Mouse (Mus musculus) liver, embryonic 12.5 days (tissue): ENCODE results near the gene Ctnna3. TPM values are rescaled to one million over a fixed set of nuclear protein-coding genes. Genes with fewer than 3 reads are reported as not detected.
"Not testable (repeated sequence)": the region's sequence is repeated elsewhere in the genome, so short reads cannot be mapped to it uniquely, and the experiment has no call there.

Source experiments
- ATAC-seq: fragments of 200-750 bp; cut with Nextera tagmentation; 2 replicates; pipeline ENCODE4 v1.8.0; 2017; ENCODE audit warnings: moderate number of reproducible peaks, mild to moderate bottlenecking, moderate library complexity
- H3K27ac ChIP-seq: fragments of 300-500 bp; sonication (generic); 2 replicates; pipeline ENCODE4 v1.5.1; 2016; ENCODE audit warnings: mild to moderate bottlenecking
- H3K27me3 ChIP-seq: fragments of 300-500 bp; sonication (generic); replicated peaks from 2 replicates; pipeline ENCODE4 v1.6.1; 2016; ENCODE audit warnings: mild to moderate bottlenecking, moderate library complexity
- H3K36me3 ChIP-seq: fragments of 300-500 bp; sonication (generic); 2 replicates; pipeline ENCODE4 v1.6.1; 2016; ENCODE audit warnings: mild to moderate bottlenecking, moderate library complexity
- H3K4me1 ChIP-seq: fragments of 300-500 bp; sonication (generic); 2 replicates; pipeline ENCODE4 v1.6.1; 2016
- H3K4me2 ChIP-seq: fragments of 300-500 bp; sonication (generic); 2 replicates; pipeline ENCODE4 v1.6.1; 2016; ENCODE audit warnings: mild to moderate bottlenecking, moderate library complexity
- H3K4me3 ChIP-seq: fragments of 300-500 bp; sonication (generic); 2 replicates; pipeline ENCODE4 v1.5.1; 2016; ENCODE audit warnings: mild to moderate bottlenecking, moderate library complexity
- H3K9ac ChIP-seq: fragments of 300-500 bp; sonication (generic); 2 replicates; pipeline ENCODE4 v1.6.1; 2016; ENCODE audit warnings: mild to moderate bottlenecking, moderate library complexity
- H3K9me3 ChIP-seq: fragments of 300-500 bp; sonication (generic); replicated peaks from 2 replicates; pipeline ENCODE4 v1.6.1; 2016; ENCODE audit warnings: mild to moderate bottlenecking, moderate library complexity
- WGBS: fragments of 180-500 bp; shearing (Covaris S2); methylation state at CpG from one replicate; pipeline ENCODE4 v1.1.7; 2016; ENCODE audit not compliant: insufficient replicate concordance; 5-methylcytosine and 5-hydroxymethylcytosine counted together
- polyA plus RNA-seq: library from polyadenylated mRNA; unstranded; fragments of >200 nt; fragmentation: Nextera tagmentation; extraction: Ambion mirVana; gene quantifications from 2 replicates; pipeline ENCODE4 v1.2.1, GENCODE M21; 2016

Ctnna3 gene
- 0.05 and 0.08 TPM in 2 replicates for polyA plus RNA-seq

- H3K4me2 ChIP-seq, result peak within 1 kb of the TSS; percentile 78
- no peaks in the 10 kb centered on the region for H3K27me3 ChIP-seq
- H3K9me3 ChIP-seq, result no peaks in the 10 kb centered on the region
- peak within 1 kb of the TSS; percentile 86 for H3K9ac ChIP-seq
- ATAC-seq, result peak; percentile 93
- peak within 1 kb of the TSS; percentile 86 for H3K4me3 ChIP-seq
- peaks cover 30% of the 10 kb centered on the region for H3K4me1 ChIP-seq
- WGBS, result under 1% methylated on average over 55 of the region's 55 CpGs
- no peaks in the 10 kb centered on the region for H3K36me3 ChIP-seq
- H3K27ac ChIP-seq, result peak within 1 kb of the TSS; percentile 85
These were observed at the start of gene Ctnna3 for GRCm38 (mm10) chr10:63429785-63430305. TSS of gene Ctnna3 (plus strand) at chr10:63430098.

DNA sequence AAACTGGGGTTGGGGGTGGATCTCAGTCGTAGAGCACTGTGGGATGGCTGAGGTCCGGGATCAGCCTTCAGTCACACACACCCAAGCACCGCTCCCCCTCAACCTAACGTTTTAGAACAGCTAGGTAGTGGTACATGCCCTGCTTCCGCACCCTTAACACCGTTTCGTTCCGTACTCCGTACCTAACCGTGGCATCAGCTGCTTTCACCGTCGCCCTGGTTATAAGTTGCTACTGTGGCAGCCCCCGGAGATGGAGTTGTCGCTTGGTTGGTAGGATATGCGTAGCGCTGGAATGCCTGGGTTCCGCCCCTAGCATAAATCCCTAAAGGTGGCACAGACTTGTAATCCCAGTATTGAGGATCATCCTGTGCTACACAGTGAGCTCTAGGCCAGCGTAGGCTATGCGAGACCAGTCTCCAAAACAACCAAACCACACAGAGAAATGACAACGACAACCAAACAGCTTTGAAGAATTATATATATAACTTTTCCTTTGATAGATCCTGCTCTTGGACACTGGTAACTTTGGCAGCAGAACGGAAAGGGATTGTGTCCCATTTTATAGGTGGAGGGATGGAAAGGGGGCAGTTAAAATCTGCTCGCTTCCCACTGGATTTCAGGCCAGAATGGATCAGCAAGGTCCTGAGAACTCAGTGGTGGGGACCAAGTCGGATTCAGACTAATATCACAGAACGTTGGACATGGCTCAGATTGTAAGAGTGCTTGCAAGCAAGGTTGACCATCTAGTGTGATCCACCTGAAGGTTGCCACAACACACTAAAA is 48.2 kb upstream of the Ctnna3 start, which contains the start of gene Sirt1:
TSS of gene Sirt1 (minus strand) at position 207 of the 783 bp plus-strand sequence.
- whole genome bisulfite sequencing, result 8% methylated on average over 24 of the region's 24 CpGs
- H3K27me3 ChIP-seq, result no peaks in the 10 kb centered on the region; the same call in 1 of the 2 replicates
- H3K4me2 ChIP-seq, result peak within 1 kb of the TSS; percentile 88
- ATAC-seq, result no peak
- H3K4me1 ChIP-seq, result peaks cover 16% of the 10 kb centered on the region
- no peaks in the 10 kb centered on the region for H3K36me3 ChIP-seq
- H3K4me3 ChIP-seq, result peak within 1 kb of the TSS; percentile 67
- H3K9me3 ChIP-seq, result no peaks in the 10 kb centered on the region
- peak within 1 kb of the TSS; percentile 72 for H3K9ac ChIP-seq
- no peak within 1 kb of the TSS for H3K27ac ChIP-seq

GRCm38 (mm10) chr10:63382372-63383279 is 47.3 kb upstream of the Ctnna3 start, which contains the start of gene Dnajc12:
TSS of gene Dnajc12 (plus strand) at chr10:63382443.
- H3K27ac ChIP-seq, result no peak within 1 kb of the TSS
- peak within 1 kb of the TSS; percentile 72 for H3K9ac ChIP-seq
- H3K9me3 ChIP-seq, result no peaks in the 10 kb centered on the region
- H3K4me3 ChIP-seq, result peak within 1 kb of the TSS; percentile 67
- H3K4me1 ChIP-seq, result peaks cover 24% of the 10 kb centered on the region
- H3K4me2 ChIP-seq, result peak within 1 kb of the TSS; percentile 88
- no peaks in the 10 kb centered on the region for H3K36me3 ChIP-seq
- H3K27me3 ChIP-seq, result no peaks in the 10 kb centered on the region; the same call in 1 of the 2 replicates
- under 1% methylated on average over 28 of the region's 28 CpGs for WGBS
- ATAC-seq, result peak; percentile 88

- H3K36me3 ChIP-seq, H3K9me3 ChIP-seq, H3K27me3 ChIP-seq, ATAC-seq: not testable (repeated sequence)
- Histone ChIP-seq H3K27ac (peak overlapping the region; percentile 80), H3K9ac (peak overlapping the region; percentile 79), H3K4me3 (peak overlapping the region; percentile 68), H3K4me2 (peak overlapping the region; percentile 83), H3K4me1 (peaks cover 26% of the 10 kb centered on the region)
- WGBS, result 24% methylated on average over 5 of the region's 5 CpGs
These were observed 44.0 kb upstream of the Ctnna3 start for GRCm38 (mm10) chr10:63385897-63386296.

DNA sequence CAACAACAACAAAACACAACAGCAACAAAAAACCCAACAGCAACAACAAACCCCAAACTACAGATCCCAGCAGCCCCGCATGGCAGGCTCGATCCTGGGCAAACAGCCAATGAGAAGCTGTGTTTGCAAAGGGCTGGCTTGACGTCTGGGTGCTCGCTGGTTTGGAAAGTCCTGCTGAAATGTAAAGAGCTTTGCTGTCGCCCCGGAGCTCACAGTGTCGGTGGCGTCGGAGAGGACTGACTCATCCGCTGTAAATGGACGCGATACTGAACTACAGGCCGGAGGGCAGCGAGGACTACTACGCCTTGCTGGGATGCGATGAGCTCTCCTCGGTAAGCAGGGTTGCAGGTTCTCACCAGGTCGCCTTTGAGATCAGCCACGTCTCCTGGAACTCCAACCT is 43.5 kb upstream of the Ctnna3 start:
- Histone ChIP-seq H3K27ac (peak overlapping the region; percentile 80), H3K4me2 (peak overlapping the region; percentile 83), H3K36me3 (no peaks in the 10 kb centered on the region), H3K4me3 (peak overlapping the region; percentile 68), H3K27me3 (no peaks in the 10 kb centered on the region), H3K9ac (peak overlapping the region; percentile 79), H3K4me1 (peaks cover 20% of the 10 kb centered on the region), H3K9me3 (no peaks in the 10 kb centered on the region)
- WGBS, result under 1% methylated on average over 19 of the region's 19 CpGs
- peak; percentile 85 for ATAC-seq

DNA sequence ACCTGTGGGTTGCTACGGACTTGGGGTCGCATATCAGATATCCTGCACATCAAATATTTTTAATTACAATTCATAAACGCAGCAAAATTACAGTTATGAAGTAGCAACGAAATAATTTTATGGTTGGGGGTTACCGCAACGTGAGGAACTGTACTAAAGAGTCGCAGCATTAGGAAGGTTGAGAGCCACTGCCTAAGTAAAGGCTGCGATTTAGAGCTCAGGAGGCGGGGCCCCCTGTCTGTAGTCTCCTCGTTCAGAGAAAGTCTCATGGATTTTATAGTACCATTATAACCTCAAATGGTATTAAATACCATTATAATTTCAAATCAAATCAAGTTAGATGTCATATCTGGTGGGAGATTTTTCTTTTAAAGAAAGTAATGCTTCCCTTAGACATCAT is 42.9 kb upstream of the Ctnna3 start:
- peak overlapping the region; percentile 80 for H3K27ac ChIP-seq

DNA sequence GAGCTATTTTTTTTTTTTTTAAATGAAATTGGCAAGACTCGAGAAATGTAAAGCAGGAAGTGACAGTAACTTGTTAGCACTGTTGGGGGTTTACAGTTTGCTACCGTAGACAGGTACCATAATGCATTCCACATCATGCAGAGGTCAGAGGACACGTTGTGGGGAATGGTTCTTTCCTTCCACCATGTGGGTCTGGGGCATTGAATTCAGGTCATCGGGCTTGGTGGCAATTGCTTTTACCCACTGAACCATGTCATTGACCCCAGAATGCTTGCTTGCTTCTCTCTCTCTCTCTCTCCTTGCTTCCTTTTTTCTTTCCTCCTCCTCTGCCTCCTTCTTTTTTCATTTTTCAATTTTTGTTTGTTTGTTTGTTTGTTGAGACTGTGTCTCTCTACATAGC is 41.0 kb upstream of the Ctnna3 start:
- H3K4me1 ChIP-seq, result peaks cover 12% of the 10 kb centered on the region; the same call in 1 of the 2 replicates
- H3K4me2 ChIP-seq, result peak overlapping the region; percentile 3; the same call in 1 of the 2 replicates
- no peak for ATAC-seq
- 59% methylated on average over 4 of the region's 4 CpGs for WGBS
- no peak overlapping the region for H3K9ac ChIP-seq
- no peaks in the 10 kb centered on the region for H3K27me3 ChIP-seq
- H3K27ac ChIP-seq, result no peak overlapping the region
- H3K4me3 ChIP-seq, result no peak overlapping the region
- no peaks in the 10 kb centered on the region for H3K9me3 ChIP-seq
- no peaks in the 10 kb centered on the region for H3K36me3 ChIP-seq

More for the DNA sequence above, 42.9 kb upstream of the Ctnna3 start:
- no peaks in the 10 kb centered on the region for H3K27me3 ChIP-seq
- 2% methylated on average over 10 of the region's 10 CpGs for WGBS
- no peak for ATAC-seq
- H3K4me1 ChIP-seq, result peaks cover 15% of the 10 kb centered on the region
- H3K4me2 ChIP-seq, result peak overlapping the region; percentile 83
- H3K4me3 ChIP-seq, result peak overlapping the region; percentile 68
- no peaks in the 10 kb centered on the region for H3K36me3 ChIP-seq
- peak overlapping the region; percentile 79 for H3K9ac ChIP-seq
- no peaks in the 10 kb centered on the region for H3K9me3 ChIP-seq

DNA sequence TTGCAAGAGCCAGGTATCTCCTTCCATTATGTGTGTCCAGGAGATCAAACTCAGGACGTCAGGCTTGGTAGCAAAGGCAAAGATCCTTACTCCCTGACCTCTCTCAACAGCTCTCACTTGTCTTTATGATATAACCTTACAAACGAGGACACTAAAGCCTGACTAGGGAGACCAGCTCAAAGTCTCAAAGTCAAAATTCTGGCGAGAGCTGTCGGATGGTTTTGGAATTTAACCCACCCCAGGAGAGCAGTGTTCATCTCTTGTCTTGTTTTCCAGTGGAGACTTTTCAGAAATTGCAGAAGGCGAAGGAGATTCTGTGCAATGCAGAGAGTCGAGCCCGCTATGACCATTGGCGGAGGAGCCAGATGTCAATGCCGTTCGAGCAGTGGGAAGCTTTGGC is 32.9 kb upstream of the Ctnna3 start:
- H3K9ac ChIP-seq, result no peak overlapping the region
- no peak overlapping the region for H3K27ac ChIP-seq
- 77% methylated on average over 10 of the region's 10 CpGs for WGBS
- H3K4me3 ChIP-seq, result no peak overlapping the region
- no peaks in the 10 kb centered on the region for H3K9me3 ChIP-seq
- H3K36me3 ChIP-seq, result peaks cover 20% of the 10 kb centered on the region
- H3K4me1 ChIP-seq, result no peaks in the 10 kb centered on the region
- ATAC-seq, result no peak
- no peaks in the 10 kb centered on the region for H3K27me3 ChIP-seq
- no peak overlapping the region for H3K4me2 ChIP-seq

- Histone ChIP-seq H3K4me2 (no peak overlapping the region), H3K4me1 (no peaks in the 10 kb centered on the region), H3K9ac (no peak overlapping the region), H3K27ac (0 out of 2 replicates have a peak overlapping the region, but pooled peaks have one; percentile 4), H3K36me3 (peaks cover 11% of the 10 kb centered on the region; the same call in 1 of the 2 replicates), H3K4me3 (no peak overlapping the region), H3K9me3 (no peaks in the 10 kb centered on the region), H3K27me3 (no peaks in the 10 kb centered on the region)
- WGBS, result 75% methylated on average over 5 of the region's 5 CpGs
- ATAC-seq, result no peak
These were observed 27.0 kb upstream of the Ctnna3 start for GRCm38 (mm10) chr10:63402731-63403504.

GRCm38 (mm10) chr10:63403636-63404035 is 26.3 kb upstream of the Ctnna3 start:
- 70% methylated on average over 2 of the region's 2 CpGs for WGBS
- H3K9me3 ChIP-seq, result no peaks in the 10 kb centered on the region
- no peaks in the 10 kb centered on the region for H3K4me1 ChIP-seq
- no peak overlapping the region for H3K4me3 ChIP-seq
- H3K27ac ChIP-seq, result no peak overlapping the region
- no peaks in the 10 kb centered on the region for H3K27me3 ChIP-seq
- H3K4me2 ChIP-seq, result no peak overlapping the region
- ATAC-seq, result peak; percentile 30; the same call in 1 of the 2 replicates
- H3K9ac ChIP-seq, result no peak overlapping the region
- peaks cover 5% of the 10 kb centered on the region; the same call in 1 of the 2 replicates for H3K36me3 ChIP-seq
